Mouse (Mus musculus): ENCODE measurements at regions not wholly inside any gene's neighbourhood (a gene's known extent, or its start where the extent isn't known, plus 50 kb on each side); places are given as distances from the start of the nearest gene placed in this dataset.

GRCm38 (mm10) chr8:115953783-115954470, 246.3 kb upstream of the Maf start:
- TF ChIP-seq FLI1 (IDR thresholded peaks at IDR 0.05; ENCODE audit: low read length) (no peak), GATA1 (IDR thresholded peaks at IDR 0.05; ENCODE audit: borderline replicate concordance, low read length) (no peak)
